Mouse (Mus musculus) CH12.LX (cell line): Measurements from ENCODE around the gene Mical3. TPM values are rescaled to one million over a fixed set of nuclear protein-coding genes. Genes with fewer than 3 reads are reported as not detected.

Source experiments
- DNase-seq: peaks from one replicate; pipeline ENCODE4 v3.0.0-alpha.2; 2013; ENCODE audit errors: extremely low read depth
- H3K27ac ChIP-seq: 2 replicates; pipeline ENCODE4 v1.5.1; 2012; ENCODE audit warnings: low read depth, mild to moderate bottlenecking, control low read depth, moderate library complexity; ENCODE audit not compliant: insufficient read depth
- H3K27me3 ChIP-seq: replicated peaks from 2 replicates; pipeline ENCODE3; 2012; ENCODE audit warnings: inconsistent platforms
- H3K36me3 ChIP-seq, 2 experiments: replicated peaks in 1 of 2; 2 replicates each; pipeline versions ENCODE3 to v1.6.1; 2012; ENCODE audit warnings: inconsistent platforms in 1 of 2, low read length in 1 of 2, mild to moderate bottlenecking in 1 of 2, mixed read lengths in 1 of 2, moderate library complexity in 1 of 2; ENCODE audit not compliant: control insufficient read depth in 1 of 2, insufficient read depth in 1 of 2
- H3K4me1 ChIP-seq, 2 experiments: 2 replicates each; pipeline ENCODE4 v1.6.1; 2012; ENCODE audit warnings: inconsistent platforms in 1 of 2, moderate library complexity in 1 of 2; ENCODE audit not compliant: insufficient read depth in 2 of 2, control insufficient read depth in 1 of 2
- H3K4me2 ChIP-seq: 2 replicates; pipeline ENCODE4 v1.6.1; 2012; ENCODE audit warnings: low read depth, mild to moderate bottlenecking, control low read depth; ENCODE audit not compliant: poor library complexity, insufficient read depth, severe bottlenecking
- H3K4me3 ChIP-seq, 3 experiments: fragments of 150-350 bp in 1 of 3; sonication (generic) in 1 of 3; replicated peaks in 1 of 3; 2 replicates each; pipeline versions ENCODE3 to v1.5.1; 2011 to 2012; ENCODE audit warnings: low read depth in 2 of 3, low read length in 2 of 3, mild to moderate bottlenecking in 2 of 3, moderate library complexity in 2 of 3, control low read depth in 1 of 3, improper control_type of control experiment in 1 of 3, inconsistent platforms in 1 of 3, mixed read lengths in 1 of 3; ENCODE audit not compliant: poor library complexity in 1 of 3
- H3K79me2 ChIP-seq: replicated peaks from 2 replicates; pipeline ENCODE4 v1.6.1; 2012; ENCODE audit warnings: mild to moderate bottlenecking, moderate library complexity; ENCODE audit not compliant: control insufficient read depth, poor library complexity, insufficient read depth, severe bottlenecking; ENCODE audit errors: extremely low read depth
- H3K9ac ChIP-seq: 2 replicates; pipeline ENCODE4 v1.6.1; 2012; ENCODE audit warnings: low read depth, mild to moderate bottlenecking, control low read depth, moderate library complexity; ENCODE audit not compliant: insufficient read depth
- H3K9me3 ChIP-seq: replicated peaks from 2 replicates; pipeline ENCODE3; 2012; ENCODE audit warnings: low read length, inconsistent platforms, mixed read lengths
- BHLHE40 ChIP-seq: IDR thresholded peaks from 2 replicates; pipeline ENCODE4 v1.6.1; 2011; ENCODE audit warnings: mild to moderate bottlenecking, low read depth, low read length, improper control_type of control experiment
- CHD1 ChIP-seq: IDR thresholded peaks from 2 replicates; pipeline ENCODE4 v1.6.1; 2012; ENCODE audit warnings: low read depth, low read length, improper control_type of control experiment, inconsistent platforms
- CHD2 ChIP-seq: IDR thresholded peaks from 2 replicates; pipeline ENCODE4 v1.6.1; 2011; ENCODE audit warnings: low read length, improper control_type of control experiment
- CTCF ChIP-seq, 2 experiments: IDR thresholded peaks in 1 of 2; conservative IDR thresholded peaks in 1 of 2; 2 replicates each; pipeline ENCODE4 v1.5.1; 2011 to 2012; ENCODE audit warnings: low read depth in 2 of 2, low read length in 2 of 2, improper control_type of control experiment in 1 of 2, inconsistent platforms in 1 of 2, mild to moderate bottlenecking in 1 of 2, moderate library complexity in 1 of 2
- E2F4 ChIP-seq: IDR thresholded peaks from 2 replicates; pipeline ENCODE4 v1.6.1; 2011; ENCODE audit warnings: low read depth, low read length, improper control_type of control experiment; ENCODE audit not compliant: insufficient replicate concordance
- ELF1 ChIP-seq: IDR thresholded peaks from 2 replicates; pipeline ENCODE4 v1.6.1; 2014; ENCODE audit warnings: low read depth, mild to moderate bottlenecking, inconsistent platforms, low read length, improper control_type of control experiment
- ETS1 ChIP-seq: conservative IDR thresholded peaks from 2 replicates; pipeline ENCODE4 v1.6.1; 2012; ENCODE audit warnings: low read depth, mild to moderate bottlenecking, inconsistent platforms, low read length, improper control_type of control experiment, moderate library complexity
- GABPA ChIP-seq: IDR thresholded peaks from 2 replicates; pipeline ENCODE4 v1.6.1; 2012; ENCODE audit warnings: low read depth, low read length, improper control_type of control experiment, inconsistent platforms; ENCODE audit not compliant: insufficient replicate concordance
- HCFC1 ChIP-seq: IDR thresholded peaks from 2 replicates; pipeline ENCODE4 v1.6.1; 2012; ENCODE audit warnings: low read depth, mild to moderate bottlenecking, inconsistent platforms, low read length, improper control_type of control experiment
- JUN ChIP-seq: IDR thresholded peaks from 2 replicates; pipeline ENCODE4 v1.6.1; 2011; ENCODE audit warnings: low read depth, mild to moderate bottlenecking, low read length, improper control_type of control experiment, moderate library complexity; ENCODE audit not compliant: insufficient read depth
- KAT2A ChIP-seq: IDR thresholded peaks from 2 replicates; pipeline ENCODE4 v1.6.1; 2012; ENCODE audit warnings: low read length, improper control_type of control experiment, inconsistent platforms; ENCODE audit not compliant: insufficient replicate concordance
- MAFK ChIP-seq: IDR thresholded peaks from 2 replicates; pipeline ENCODE4 v1.6.1; 2011; ENCODE audit warnings: low read length, improper control_type of control experiment; ENCODE audit not compliant: insufficient replicate concordance
- MAX ChIP-seq: IDR thresholded peaks from 2 replicates; pipeline ENCODE4 v1.6.1; 2011; ENCODE audit warnings: low read length, improper control_type of control experiment
- MAZ ChIP-seq: IDR thresholded peaks from 2 replicates; pipeline ENCODE4 v1.6.1; 2012; ENCODE audit warnings: low read depth, mild to moderate bottlenecking, inconsistent platforms, low read length, improper control_type of control experiment, moderate library complexity
- MXI1 ChIP-seq: IDR thresholded peaks from 2 replicates; pipeline ENCODE4 v1.6.1; 2011; ENCODE audit warnings: mild to moderate bottlenecking, low read depth, low read length, improper control_type of control experiment
- MYC ChIP-seq: IDR thresholded peaks from 2 replicates; pipeline ENCODE4 v1.6.1; 2011; ENCODE audit warnings: low read depth, mild to moderate bottlenecking, improper control_type of control experiment, low read length
- NRF1 ChIP-seq: IDR thresholded peaks from 2 replicates; pipeline ENCODE4 v1.6.1; 2014; ENCODE audit warnings: low read depth, mild to moderate bottlenecking, inconsistent platforms, low read length, improper control_type of control experiment, moderate library complexity
- POLR2A ChIP-seq: IDR thresholded peaks from 2 replicates; pipeline ENCODE4 v1.6.1; 2011; ENCODE audit warnings: low read depth, mild to moderate bottlenecking, improper control_type of control experiment, low read length
- POLR2AphosphoS2 ChIP-seq: IDR thresholded peaks from 2 replicates; pipeline ENCODE4 v1.6.1; 2011; ENCODE audit warnings: low read depth, low read length, improper control_type of control experiment
- RAD21 ChIP-seq: IDR thresholded peaks from 2 replicates; pipeline ENCODE4 v1.6.1; 2011; ENCODE audit warnings: low read depth, mild to moderate bottlenecking, low read length, improper control_type of control experiment, moderate library complexity
- RCOR1 ChIP-seq: conservative IDR thresholded peaks from 2 replicates; pipeline ENCODE4 v1.6.1; 2012; ENCODE audit warnings: low read depth, mild to moderate bottlenecking, inconsistent platforms, low read length, improper control_type of control experiment
- SIN3A ChIP-seq: IDR thresholded peaks from 2 replicates; pipeline ENCODE4 v1.6.1; 2012; ENCODE audit warnings: low read length, improper control_type of control experiment, inconsistent platforms
- SMC3 ChIP-seq: IDR thresholded peaks from 2 replicates; pipeline ENCODE4 v1.6.1; 2011; ENCODE audit warnings: low read depth, low read length, improper control_type of control experiment
- TBP ChIP-seq: conservative IDR thresholded peaks from 2 replicates; pipeline ENCODE4 v1.6.1; 2011; ENCODE audit warnings: low read depth, low read length, improper control_type of control experiment
- TCF12 ChIP-seq: IDR thresholded peaks from 2 replicates; pipeline ENCODE4 v1.6.1; 2014; ENCODE audit warnings: low read depth, mild to moderate bottlenecking, inconsistent platforms, low read length, improper control_type of control experiment
- USF1 ChIP-seq: IDR thresholded peaks from 2 replicates; pipeline ENCODE4 v1.6.1; 2014; ENCODE audit warnings: low read depth, mild to moderate bottlenecking, inconsistent platforms, low read length, improper control_type of control experiment
- USF2 ChIP-seq: conservative IDR thresholded peaks from 2 replicates; pipeline ENCODE4 v1.6.1; 2011; ENCODE audit warnings: low read depth, low read length, improper control_type of control experiment
- ZC3H11A ChIP-seq: IDR thresholded peaks from 2 replicates; pipeline ENCODE4 v1.6.1; 2012; ENCODE audit warnings: low read depth, mild to moderate bottlenecking, inconsistent platforms, low read length, improper control_type of control experiment
- ZMIZ1 ChIP-seq: IDR thresholded peaks from 2 replicates; pipeline ENCODE4 v1.6.1; 2012; ENCODE audit warnings: low read depth, mild to moderate bottlenecking, inconsistent platforms, low read length, improper control_type of control experiment
- ZNF384 ChIP-seq: IDR thresholded peaks from 2 replicates; pipeline ENCODE4 v1.6.1; 2012; ENCODE audit warnings: low read depth, low read length, improper control_type of control experiment, inconsistent platforms
- dilution Hi-C: fragments of 300-500 bp; cut with MboI; formaldehyde crosslinking; loops from 2 replicates; pipeline ENCODE4 v1.14.3; 2020; ENCODE audit warnings: low sequenced_read_pairs; ENCODE audit not compliant: extremely low pct_unique_long_range_greater_than_20kb, extremely low pct_ligation_motif_present
- in situ Hi-C: fragments of 300-500 bp; cut with MboI; formaldehyde crosslinking; loops from 3 replicates; pipeline ENCODE4 v1.14.3; 2019; ENCODE audit warnings: low sequenced_read_pairs, low pct_ligation_motif_present, low pct_unique_long_range_greater_than_20kb, mixed read lengths
- polyA plus RNA-seq: library from polyadenylated mRNA; unstranded; fragments of >175 nt; gene quantifications from 2 replicates; pipeline ENCODE4 v1.2.1, GENCODE M21; 2012; ENCODE audit warnings: low read depth; ENCODE audit not compliant: insufficient read length
- total RNA-seq, 2 experiments: library from RNA; depleted of rRNA; stranded (reverse); fragments of 300-350 nt in 1 of 2; fragments of >200 nt in 1 of 2; gene quantifications; 2 replicates each; pipeline ENCODE4 v1.2.3; 2012 to 2014

Gene Mical3
- total and polyA plus RNA-seq, 3 experiments: 10.2 to 56.3 (median 26.8) TPM

- H3K4me1 ChIP-seq: peaks cover 55 to 92% of the 10 kb centered on the region in 2 experiments
- in situ Hi-C loops: no loop called here
- no peak overlapping the region for H3K9ac ChIP-seq
- no peak overlapping the region for H3K4me2 ChIP-seq
- no peaks in the 10 kb centered on the region for H3K27me3 ChIP-seq
- H3K27ac ChIP-seq: no peak overlapping the region
- no peaks in the 10 kb centered on the region for H3K9me3 ChIP-seq
- TF ChIP-seq RCOR1 (no peak), ETS1 (peak; percentile 26; the same call in 1 of the 2 replicates), ELF1 (0 out of 2 replicates have a peak, but pooled peaks have one; percentile 12)
- no peak for DNase-seq
- dilution Hi-C loops: no loop called here
- H3K4me3 ChIP-seq: no peak overlapping the region
- peaks cover 6% of the 10 kb centered on the region for H3K79me2 ChIP-seq
- H3K36me3 ChIP-seq: peaks cover 0 to 39% of the 10 kb centered on the region in 2 experiments
Measured at GRCm38 (mm10) chr6:121070584-121071230, 60.1 kb downstream of the Mical3 start.

GRCm38 (mm10) chr6:121069156-121069555 lies 61.6 kb downstream of the Mical3 start:
- in situ Hi-C loops: loop anchor here (5.0 kb wide), 1 partner anchor 33 kb away; no protein-coding TSS in a partner anchor
- Histone ChIP-seq H3K4me3 (peak overlapping the region in 1 of 3 experiments; percentile 4), H3K9me3 (no peaks in the 10 kb centered on the region), H3K27me3 (no peaks in the 10 kb centered on the region), H3K79me2 (peaks cover 9% of the 10 kb centered on the region), H3K36me3 (peaks cover 0 to 40% of the 10 kb centered on the region in 2 experiments), H3K27ac (0 out of 2 replicates have a peak overlapping the region, but pooled peaks have one; percentile 19), H3K4me1 (peaks cover 58 to 97% of the 10 kb centered on the region in 2 experiments), H3K9ac (peak overlapping the region; percentile 50; the same call in 1 of the 2 replicates), H3K4me2 (peak overlapping the region; percentile 29)
- DNase-seq: peak; percentile 87
- dilution Hi-C loops: no loop called here
- peak; percentile 55 for TF ChIP-seq HCFC1
- TF ChIP-seq MAX: peak; percentile 87
- peak; percentile 42; the same call in 1 of the 2 replicates for TF ChIP-seq ELF1
- TF ChIP-seq RAD21: no peak; the same call in 1 of the 2 replicates
- TF ChIP-seq POLR2A: 0 out of 2 replicates have a peak, but pooled peaks have one; percentile 14
- peak; percentile 99 for TF ChIP-seq BHLHE40
- TF ChIP-seq NRF1: peak; percentile 77
- 0 out of 2 replicates have a peak, but pooled peaks have one; percentile 17 for TF ChIP-seq CHD2
- TF ChIP-seq MXI1: peak; percentile 87
- no peak for TF ChIP-seq USF2
- 0 out of 2 replicates have a peak, but pooled peaks have one; percentile 24 for TF ChIP-seq GABPA
- 0 out of 2 replicates have a peak, but pooled peaks have one; percentile 15 for TF ChIP-seq TBP
- no peak for TF ChIP-seq CTCF (conservative IDR thresholded peaks at IDR 0.05 in 1 of 2, IDR thresholded peaks at IDR 0.05 in 1 of 2; ENCODE audit: low read depth in 2 of 2, low read length in 2 of 2)
- TF ChIP-seq E2F4: no peak
- TF ChIP-seq MAFK: peak; percentile 48; the same call in 1 of the 2 replicates
- TF ChIP-seq USF1: no peak
- TF ChIP-seq CHD1: peak; percentile 81; the same call in 1 of the 2 replicates
- peak; percentile 90 for TF ChIP-seq MYC
- no peak for TF ChIP-seq POLR2AphosphoS2
- TF ChIP-seq TCF12: peak; percentile 79
- TF ChIP-seq SIN3A: peak; percentile 79
- TF ChIP-seq ZMIZ1: no peak
- no peak for TF ChIP-seq KAT2A
- peak; percentile 98 for TF ChIP-seq JUN
- no peak for TF ChIP-seq SMC3
- TF ChIP-seq ZNF384: no peak
- no peak for TF ChIP-seq RCOR1
- TF ChIP-seq MAZ: peak; percentile 61; the same call in 1 of the 2 replicates
- no peak for TF ChIP-seq ZC3H11A
- peak; percentile 98 for TF ChIP-seq ETS1
